ENCODE assay signal across 9 mouse cellular contexts in the genomic region with DNA sequence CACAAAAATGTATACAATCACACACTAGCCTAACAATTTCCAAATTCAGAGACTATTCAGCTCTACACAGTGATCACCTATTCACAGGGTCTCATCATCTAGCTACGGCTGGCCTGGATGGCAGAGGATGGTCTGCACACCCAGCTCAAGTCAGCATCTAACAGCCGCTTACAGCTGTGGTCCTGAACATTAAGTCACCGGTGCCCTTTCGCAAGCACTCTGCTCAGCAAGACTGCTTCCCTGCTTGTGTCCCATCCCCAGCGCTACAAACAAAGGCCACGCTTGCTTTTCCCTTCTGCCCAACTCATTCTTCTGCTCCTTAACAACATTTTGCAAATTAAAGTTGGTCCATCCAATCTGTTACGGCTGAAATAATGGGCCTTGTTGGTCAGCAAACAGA. TPM values are rescaled to one million over a fixed set of nuclear protein-coding genes. Genes with fewer than 3 reads are reported as not detected.
DNase-seq lines count a peak whose midpoint lies in the region; ATAC-seq and TF ChIP-seq lines count a peak whose summit lies in the region.
"Had no signal": no experiment of that assay in that cellular context is flagged by ENCODE, and none has a peak within 500 bp of the region (broad histone marks: within the 10 kb centered on the region; RNA-seq: fewer than 3 reads in every experiment).

No protein-coding gene starts in this region.

- H3K27ac ChIP-seq in kidney, embryonic 16.5 days (ENCODE audit: low read length), result 0 out of 2 replicates have a peak overlapping the region, but pooled peaks have one; percentile 21
- no peak overlapping the region for H3K27ac ChIP-seq in forebrain, embryonic 12.5 days
- peak overlapping the region; percentile 37; the same call in 1 of the 2 replicates for H3K27ac ChIP-seq in small intestine, adult 2 months (ENCODE audit: insufficient read depth, low read depth, low read length)

- H3K36me3 ChIP-seq in kidney, embryonic 16.5 days (ENCODE audit: insufficient read depth, low read length), result peaks cover 23% of the 10 kb centered on the region
- peaks cover 34% of the 10 kb centered on the region for H3K36me3 ChIP-seq in forebrain, embryonic 12.5 days (replicated peaks)
- peaks cover 14% of the 10 kb centered on the region for H3K36me3 ChIP-seq in small intestine, adult 2 months (ENCODE audit: control insufficient read depth, insufficient read depth, low read length)

- H3K4me2 ChIP-seq in kidney, embryonic 16.5 days (replicated peaks; ENCODE audit: low read depth, low read length), result peak overlapping the region; percentile 86; the same call in 1 of the 2 replicates
- peak overlapping the region; percentile 80 for H3K4me2 ChIP-seq in forebrain, embryonic 12.5 days

- ATAC-seq in kidney, embryonic 16.5 days (ENCODE audit: low FRiP score, low TSS enrichment), result no peak
- ATAC-seq in forebrain, embryonic 12.5 days (ENCODE audit: low FRiP score), result no peak

- no peaks in the 10 kb centered on the region for H3K27me3 ChIP-seq in kidney, embryonic 16.5 days (ENCODE audit: insufficient read depth, low read length)
- peaks cover 5% of the 10 kb centered on the region for H3K27me3 ChIP-seq in forebrain, embryonic 12.5 days
- H3K27me3 ChIP-seq in small intestine, adult 2 months (ENCODE audit: control insufficient read depth, insufficient read depth, low read length), result no peaks in the 10 kb centered on the region

- no peak for DNase-seq in kidney, postnatal 36 days
- DNase-seq in liver, result peak; percentile 27
- DNase-seq in urinary bladder, postnatal 25 days (ENCODE audit: low spot score), result no peak
- DNase-seq in frontal cortex, adult 2 months (ENCODE audit: extremely low spot score in 1 of 2, low spot score in 1 of 2), result no peak
- DNase-seq in adrenal gland, postnatal 4 days (ENCODE audit: low spot score in 2 of 2), result no peak
- DNase-seq: kidney, postnatal 14 days had no signal

- no peak for TF ChIP-seq POLR2A in small intestine, adult 2 months (IDR thresholded peaks at IDR 0.05; ENCODE audit: low read depth, low read length)

- H3K9ac ChIP-seq in kidney, embryonic 16.5 days (replicated peaks; ENCODE audit: low read length), result peak overlapping the region; percentile 22
- peak overlapping the region; percentile 44; the same call in 1 of the 2 replicates for H3K9ac ChIP-seq in forebrain, embryonic 12.5 days

- H3K4me1 ChIP-seq in kidney, embryonic 16.5 days (ENCODE audit: insufficient read depth, low read length), result peaks cover 29% of the 10 kb centered on the region
- H3K4me1 ChIP-seq in forebrain, embryonic 12.5 days, result peaks cover 33% of the 10 kb centered on the region
- peaks cover 24% of the 10 kb centered on the region for H3K4me1 ChIP-seq in small intestine, adult 2 months (ENCODE audit: control insufficient read depth, insufficient read depth, insufficient read length, low read length)

- WGBS in kidney, embryonic 16.5 days, result 81% methylated on average over 7 of the region's 7 CpGs
- WGBS in forebrain, embryonic 12.5 days, result 73% methylated on average over 7 of the region's 7 CpGs
- 83% methylated on average over 7 of the region's 7 CpGs for WGBS in small intestine, adult 2 months

- no peak for TF ChIP-seq CTCF in small intestine, adult 2 months (IDR thresholded peaks at IDR 0.05; ENCODE audit: extremely low read depth, insufficient read length, insufficient replicate concordance, low read depth, low read length)

- H3K4me3 ChIP-seq in kidney, embryonic 16.5 days (ENCODE audit: low read length), result peak overlapping the region; percentile 94; the same call in 1 of the 2 replicates
- H3K4me3 ChIP-seq in forebrain, embryonic 12.5 days (replicated peaks), result peak overlapping the region; percentile 17
- 0 out of 2 replicates have a peak overlapping the region, but pooled peaks have one; percentile 20 for H3K4me3 ChIP-seq in small intestine, adult 2 months (ENCODE audit: low read depth, low read length)

- H3K9me3 ChIP-seq in kidney, embryonic 16.5 days (ENCODE audit: low read length), result no peaks in the 10 kb centered on the region
- H3K9me3 ChIP-seq in forebrain, embryonic 12.5 days, result no peaks in the 10 kb centered on the region

RNA-seq across cellular contexts. Expression of gene Slc25a51, which starts 2.2 kb away (rescaled TPM):
- 70.6 and 81.9 TPM in 2 replicates for polyA plus RNA-seq in kidney, embryonic 16.5 days (2015; fragmentation: Nextera tagmentation; extraction: Ambion mirVana)
- polyA plus RNA-seq in forebrain, embryonic 12.5 days (2016; fragmentation: Nextera tagmentation; extraction: Ambion mirVana), result 86.8 and 89.7 TPM in 2 replicates
- polyA plus RNA-seq in small intestine, adult 2 months (2012; rRNA removed), result 66.7 and 67.2 TPM in 2 replicates
- 89.2 and 91.7 TPM in 2 replicates for polyA plus RNA-seq in frontal cortex, adult 2 months (2012; rRNA removed)
- 100 to 1,000 TPM; 242 to 245 TPM for total RNA-seq in adrenal gland, postnatal 4 days (2021)

Comparison
In these comparisons a context has a peak if more than half of its experiments do, and no peak if none do; other contexts are left out.
1. H3K4me3 ChIP-seq: peak in every context shown above with its lines; median percentile 94 in kidney, embryonic 16.5 days; 20 in small intestine, adult 2 months; 17 in forebrain, embryonic 12.5 days.